Mouse (Mus musculus): ENCODE data around the gene Scamp2. TPM values are rescaled to one million over a fixed set of nuclear protein-coding genes. Genes with fewer than 3 reads are reported as not detected.
A peak's percentile ranks its signal among the peaks of the same experiment; 100 is the strongest.

Gene Scamp2
- total RNA-seq, 4 experiments from 2014 or later: 26.5 to 35.2 (median 31.9) TPM

DNA sequence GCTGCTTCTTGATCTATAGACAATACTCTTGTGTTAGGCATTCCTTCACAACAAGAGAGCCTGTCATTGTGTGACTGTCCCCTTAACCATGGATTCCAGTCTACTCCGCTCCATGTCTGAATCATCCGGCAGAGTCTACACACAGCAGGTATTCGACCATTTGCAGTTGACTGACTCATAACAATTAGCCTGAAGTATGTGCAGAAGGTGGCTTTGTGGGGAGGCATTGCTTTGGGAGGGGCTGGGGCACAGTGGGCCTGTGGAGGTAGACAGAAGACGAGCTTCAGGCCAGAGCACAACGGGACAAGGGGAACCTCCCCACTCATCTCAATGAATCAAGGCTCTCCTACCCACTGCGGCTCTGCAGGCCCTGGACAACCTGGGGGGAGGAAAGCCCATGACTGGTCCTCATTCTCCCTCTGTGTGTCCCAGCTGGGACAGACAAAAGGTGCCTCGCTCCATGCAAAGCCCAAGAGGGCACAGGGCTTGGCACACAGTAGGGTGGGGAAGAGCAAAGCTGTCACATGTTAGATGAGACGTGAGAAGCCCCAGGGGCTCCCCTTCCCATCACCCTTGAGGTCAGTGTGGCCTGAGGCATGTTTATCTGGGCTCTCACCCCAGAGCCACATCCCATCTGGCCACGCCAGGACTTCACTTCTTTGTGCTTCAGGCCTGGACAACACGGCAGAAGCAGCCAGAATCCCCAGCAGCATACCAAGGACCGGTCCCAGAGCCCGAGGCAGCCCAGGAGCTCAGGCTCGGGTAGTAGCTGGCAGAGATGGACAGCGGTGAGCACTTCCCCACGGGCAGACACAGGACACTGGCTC is 65.1 kb downstream of the Scamp2 start:
- no peak for DNase-seq (ENCODE audit: low spot score in 2 of 2)

DNA sequence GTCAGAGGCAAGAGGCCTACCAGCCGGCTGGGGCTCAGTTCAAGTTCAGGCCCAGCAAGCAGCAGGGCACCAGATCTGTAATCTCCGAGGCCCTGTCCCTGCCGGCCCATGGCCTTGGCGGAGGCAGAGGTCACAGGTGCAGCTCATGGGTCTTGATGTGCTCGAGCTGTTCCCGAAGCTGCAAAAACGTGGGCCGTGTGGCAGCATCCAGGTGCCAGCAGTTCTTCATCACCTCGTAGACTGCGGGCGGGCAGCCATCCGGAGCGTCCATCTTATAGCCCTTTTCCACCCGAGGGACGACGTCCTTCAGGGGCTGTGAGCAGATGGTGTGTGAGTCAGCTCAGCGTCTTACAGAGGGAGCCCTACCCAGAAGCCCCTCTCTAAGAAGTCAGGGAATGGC is 66.4 kb downstream of the Scamp2 start:
- no peak for DNase-seq (ENCODE audit: low spot score in 2 of 2)

DNA sequence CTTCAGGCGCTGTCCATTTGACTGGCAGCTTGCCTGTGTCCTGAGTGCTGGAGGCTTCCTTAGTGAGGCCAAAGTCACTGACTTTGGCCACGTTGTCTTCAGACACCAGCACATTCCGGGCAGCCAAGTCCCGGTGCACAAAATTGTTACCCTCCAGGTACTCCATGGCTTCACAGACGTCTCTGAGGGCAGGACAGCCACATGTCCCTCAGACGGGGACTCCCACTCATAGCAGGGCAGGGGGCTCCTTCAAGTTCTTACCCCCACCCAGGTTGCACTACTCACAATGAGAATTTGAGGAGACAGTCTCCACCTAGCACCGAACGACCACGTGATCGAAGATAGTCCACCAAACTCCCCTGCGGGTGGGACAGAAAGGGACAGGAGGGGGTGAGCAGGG is 67.1 kb downstream of the Scamp2 start:
- no peak for DNase-seq (ENCODE audit: low spot score in 2 of 2)

DNA sequence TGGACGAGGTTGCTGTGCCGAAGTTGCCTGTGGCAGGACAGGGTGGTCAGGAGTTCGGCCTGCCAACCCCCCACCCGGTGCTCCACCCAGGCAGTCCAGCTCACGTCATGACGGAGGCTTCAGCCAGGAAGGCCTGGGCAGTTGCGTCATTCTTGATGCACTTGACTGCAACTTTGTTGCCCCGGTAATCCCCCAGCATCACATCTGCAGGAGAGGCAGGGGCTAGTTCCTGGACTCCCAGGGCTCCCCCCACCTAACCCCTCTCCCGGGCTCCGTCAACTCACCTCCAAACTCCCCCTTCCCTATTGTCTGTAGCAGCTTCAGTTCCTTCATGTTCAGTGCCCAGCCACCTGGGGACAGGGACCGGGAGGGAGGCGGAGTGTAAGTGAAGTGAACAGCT is 68.0 kb downstream of the Scamp2 start:
- no peak for DNase-seq (ENCODE audit: low spot score in 2 of 2)

DNA sequence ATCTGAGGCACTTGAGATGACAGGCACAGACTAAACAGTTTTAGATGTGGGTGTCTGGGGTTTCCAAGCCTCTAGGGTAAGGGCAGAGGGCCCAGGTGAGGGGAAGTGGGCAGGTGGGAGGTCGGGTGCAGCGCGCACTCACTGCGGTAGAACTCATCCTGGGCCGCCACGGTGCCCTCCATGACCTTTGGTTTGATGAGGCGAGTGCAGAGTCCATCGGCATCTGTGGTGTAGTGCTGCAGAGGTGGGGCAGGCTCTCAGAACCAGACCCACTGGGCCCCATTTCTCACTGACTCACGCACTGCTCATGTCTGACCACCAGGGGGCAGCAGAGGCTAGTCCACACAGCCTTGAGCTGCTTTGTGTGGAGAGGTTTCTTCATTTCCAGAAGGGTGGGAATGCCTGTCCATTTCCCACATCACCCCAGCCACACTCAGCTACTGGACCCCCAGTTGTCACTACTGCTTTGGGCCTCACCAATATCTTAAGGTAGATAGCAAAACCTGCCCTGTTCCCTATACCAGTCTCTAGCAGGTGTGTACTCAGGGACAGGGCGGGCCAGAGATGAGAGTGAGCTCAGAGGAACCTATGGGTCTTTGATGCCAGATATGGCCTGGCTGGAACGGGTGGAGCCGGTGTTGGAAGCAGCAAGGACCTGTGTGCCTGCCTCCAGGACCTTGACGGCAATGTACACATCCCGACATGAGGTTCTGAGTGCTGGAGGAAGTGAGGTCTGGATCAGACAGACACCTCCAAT is 68.6 kb downstream of the Scamp2 start:
- peak; percentile 60 to 76 for DNase-seq (ENCODE audit: low spot score in 2 of 2)

DNA sequence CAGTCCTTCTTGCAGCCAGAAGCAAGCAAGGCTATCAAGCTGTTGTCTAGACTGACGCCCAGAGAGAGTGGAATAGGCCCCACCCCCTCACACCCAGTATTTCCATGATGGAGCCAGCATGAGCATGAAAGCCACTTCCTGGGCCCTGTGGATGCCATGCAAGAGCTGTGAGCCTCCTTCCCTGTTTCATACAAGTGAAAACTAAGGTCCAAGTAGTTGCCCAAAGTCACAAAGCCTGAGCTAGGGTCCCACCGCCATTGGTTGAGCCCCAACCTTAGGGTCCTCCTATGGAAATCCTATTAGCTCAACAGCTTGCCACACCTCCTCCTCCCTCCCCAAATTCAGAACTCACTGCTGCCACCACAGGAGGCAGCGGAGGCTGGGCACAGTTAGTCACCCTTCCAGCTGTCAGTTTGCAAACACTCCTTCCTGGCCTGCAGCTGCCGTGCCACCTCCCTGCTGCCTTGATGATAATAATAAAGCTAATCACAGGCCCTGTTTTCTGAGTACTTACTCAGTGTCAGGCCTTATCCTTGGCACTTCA is 72.8 kb downstream of the Scamp2 start:
- peak in 1 of 2 experiments; percentile 48 for DNase-seq (ENCODE audit: low spot score in 2 of 2)

DNA sequence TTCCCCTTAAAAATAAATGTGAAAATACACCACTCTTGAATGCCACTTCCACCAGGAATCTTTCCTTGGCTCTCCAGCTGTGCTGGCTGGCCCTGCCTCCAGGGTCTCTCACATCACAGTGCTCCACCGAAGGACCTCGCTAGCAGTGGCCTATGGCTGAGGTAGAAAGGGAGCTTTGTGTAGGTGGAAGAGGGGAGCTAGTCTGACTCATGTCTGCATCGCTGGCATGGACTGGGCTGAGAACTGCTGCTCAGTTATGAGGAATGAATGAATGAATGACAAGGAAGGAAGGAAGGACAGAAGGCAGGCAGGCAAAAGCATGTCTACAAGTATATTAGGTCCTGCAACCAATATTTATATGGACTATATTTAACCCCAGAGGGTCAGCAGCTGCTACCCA is 76.5 kb downstream of the Scamp2 start:
- no peak for DNase-seq (ENCODE audit: low spot score in 2 of 2)

DNA sequence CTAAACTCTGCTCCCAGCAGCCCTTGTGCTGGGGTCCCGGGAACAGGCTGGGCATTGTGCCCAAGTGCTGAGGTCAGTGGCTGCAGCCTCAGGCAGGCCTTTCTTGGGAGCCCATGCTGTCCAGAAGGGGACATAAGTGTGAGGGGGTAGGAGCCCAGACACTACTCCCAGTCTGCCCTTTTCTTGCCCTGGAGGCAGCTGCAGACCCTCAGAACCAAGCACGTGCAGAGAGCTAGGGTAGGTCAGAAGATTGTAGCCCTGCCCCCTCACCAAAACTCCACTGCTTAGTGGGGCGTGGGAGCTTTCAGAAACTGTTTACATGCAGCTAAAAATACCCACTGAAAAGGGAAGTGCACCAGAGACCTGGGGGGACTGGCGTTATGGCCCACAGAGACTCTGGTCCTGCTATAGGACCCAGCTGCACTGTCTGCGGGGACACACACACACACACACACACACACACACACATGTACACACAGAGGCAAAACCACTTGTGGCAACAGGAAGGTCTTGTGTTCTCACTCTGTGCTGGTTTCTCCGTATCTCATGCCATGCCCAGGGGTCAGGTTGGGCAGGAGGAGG is 77.1 kb downstream of the Scamp2 start:
- no peak for DNase-seq (ENCODE audit: low spot score in 2 of 2)

Other genes with a start within 250 kb of the Scamp2 start
- 10 to 100 TPM; 16.1 to 26.1 (median 23.2) TPM for gene Ppcdc, start 120.8 kb upstream of the Scamp2 start, total RNA-seq (2022)
- gene Scamp5, start 92.9 kb upstream of the Scamp2 start, total RNA-seq (2022): 100 to 1,000 TPM; 361 to 395 (median 373) TPM
- 10 to 100 TPM in 3 of 4 experiments, 1 to 10 TPM in 1; 9.1 to 11.8 (median 10.3) TPM for gene Rpp25, start 56.9 kb upstream of the Scamp2 start, total RNA-seq (2022)
- 100 to 1,000 TPM; 345 to 380 (median 364) TPM for gene Cox5a, start 39.7 kb upstream of the Scamp2 start, total RNA-seq (2022)
- gene Fam219b, start 23.4 kb upstream of the Scamp2 start, total RNA-seq (2022): 10 to 100 TPM; 16.0 to 23.5 (median 20.0) TPM
- gene Mpi, start 8.2 kb upstream of the Scamp2 start, total RNA-seq (2022): 10 to 100 TPM; 68.8 to 80.6 (median 77.5) TPM
- gene Ulk3, start 28.5 kb downstream of the Scamp2 start, total RNA-seq (2022): 10 to 100 TPM; 29.9 to 40.1 (median 37.8) TPM
- 1 to 10 TPM; 3.5 to 6.1 (median 4.1) TPM for gene Cplx3, start 45.3 kb downstream of the Scamp2 start, total RNA-seq (2022)
- gene Lman1l, start 59.8 kb downstream of the Scamp2 start, total RNA-seq (2022): not detected
- gene Csk, start 92.7 kb downstream of the Scamp2 start, total RNA-seq (2022): 10 to 100 TPM; 38.4 to 46.7 (median 43.0) TPM
- gene Cyp1a2, start 122.8 kb downstream of the Scamp2 start, total RNA-seq (2022): not detected
- under 1 TPM in 3 of 4 experiments, not detected in 1; 0.12 to 0.36 (median 0.32) TPM for gene Cyp1a1, start 127.0 kb downstream of the Scamp2 start, total RNA-seq (2022)
- 10 to 100 TPM; 14.0 to 23.7 (median 14.6) TPM for gene Edc3, start 147.6 kb downstream of the Scamp2 start, total RNA-seq (2022)
- gene Clk3, start 204.9 kb downstream of the Scamp2 start, total RNA-seq (2022): 100 to 1,000 TPM in 1 of 4 experiments, 10 to 100 TPM in 3; 72.0 to 102 (median 84.5) TPM